Mouse (Mus musculus): ENCODE results near the gene Slc7a6. TPM values are rescaled to one million over a fixed set of nuclear protein-coding genes. Genes with fewer than 3 reads are reported as not detected.

The Slc7a6 gene
- polyA plus RNA-seq, 1 experiment: 8.3 TPM

DNA sequence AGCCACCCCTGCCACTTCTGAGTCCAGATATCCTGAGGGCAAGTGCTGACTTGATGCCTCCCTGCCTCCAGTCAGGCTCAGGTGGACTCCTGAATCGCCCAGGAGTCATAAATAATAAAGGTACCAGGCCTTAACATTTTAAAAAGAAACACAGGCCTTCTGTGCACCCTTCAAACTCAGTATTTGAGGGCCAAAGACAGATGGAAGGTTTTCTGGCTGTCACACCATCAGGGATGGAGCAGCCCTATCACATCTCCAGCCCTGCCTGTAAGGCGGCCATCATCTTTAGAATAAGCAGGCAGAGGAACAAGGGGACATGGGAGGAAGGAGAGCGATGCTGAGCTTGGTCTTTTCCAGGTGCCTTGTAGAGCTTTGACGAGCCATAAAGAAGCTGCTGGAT, 37.6 kb upstream of the Slc7a6 start:
- no peak for TF ChIP-seq CTCF (IDR thresholded peaks at IDR 0.05; ENCODE audit: control insufficient read depth, insufficient read depth, low read length)
- no peak for TF ChIP-seq POLR2A (IDR thresholded peaks at IDR 0.05; ENCODE audit: borderline replicate concordance, control insufficient read depth, low read depth, low read length)
- H3K4me1 ChIP-seq (ENCODE audit: control insufficient read depth, insufficient read depth, low read length): no peaks in the 10 kb centered on the region; the same call in 1 of the 2 replicates
- WGBS: 83% methylated on average over 4 of the region's 4 CpGs
- H3K27ac ChIP-seq (ENCODE audit: control insufficient read depth, insufficient read depth, low read depth, low read length, poor library complexity): no peak overlapping the region
- no peak overlapping the region for H3K4me3 ChIP-seq (replicated peaks; ENCODE audit: control insufficient read depth, low read depth, low read length)

DNA sequence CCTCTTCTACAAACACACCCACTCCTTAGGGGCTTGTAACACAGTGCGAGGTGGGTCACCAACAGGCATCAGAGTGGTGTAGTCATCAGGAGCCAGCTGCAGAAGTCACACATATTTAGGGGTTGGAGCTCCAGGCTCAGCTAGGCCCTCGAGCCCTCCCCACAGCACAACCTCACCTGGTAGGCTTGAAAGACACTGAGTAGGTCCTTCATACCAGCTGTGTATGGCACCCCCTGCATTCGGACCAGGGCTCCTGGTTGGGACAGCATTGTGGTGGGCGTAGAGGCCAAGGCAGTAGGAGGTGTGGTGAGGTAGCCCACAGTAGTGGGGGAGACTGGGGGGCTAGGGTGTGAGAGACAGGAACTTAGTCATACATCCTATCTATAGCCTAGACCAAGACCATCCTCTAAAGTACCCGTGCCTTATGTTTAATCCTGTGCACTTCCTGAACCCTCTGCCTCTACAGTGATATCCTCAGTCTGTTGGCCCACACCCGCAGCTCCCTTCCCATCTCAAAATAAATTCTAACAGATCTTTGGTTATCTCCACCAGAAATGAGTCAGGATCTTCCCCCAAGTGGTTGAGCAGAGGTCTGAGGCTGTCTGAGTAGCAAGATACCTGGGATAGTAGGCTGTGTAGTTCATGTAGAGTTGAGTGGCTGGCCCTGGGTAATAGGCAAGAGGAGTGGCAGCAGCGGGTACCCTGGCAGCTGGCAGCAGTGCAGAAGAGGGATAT, 37.0 kb upstream of the Slc7a6 start:
- no peak for TF ChIP-seq CTCF (IDR thresholded peaks at IDR 0.05; ENCODE audit: control insufficient read depth, insufficient read depth, low read length)
- no peaks in the 10 kb centered on the region; the same call in 1 of the 2 replicates for H3K4me1 ChIP-seq (ENCODE audit: control insufficient read depth, insufficient read depth, low read length)
- H3K27ac ChIP-seq (ENCODE audit: control insufficient read depth, insufficient read depth, low read depth, low read length, poor library complexity): no peak overlapping the region
- no peak overlapping the region for H3K4me3 ChIP-seq (replicated peaks; ENCODE audit: control insufficient read depth, low read depth, low read length)
- WGBS: 60% methylated on average over 7 of the region's 7 CpGs

- no peak overlapping the region for H3K27ac ChIP-seq (ENCODE audit: control insufficient read depth, insufficient read depth, low read depth, low read length, poor library complexity)
- TF ChIP-seq POLR2A (IDR thresholded peaks at IDR 0.05; ENCODE audit: borderline replicate concordance, control insufficient read depth, low read depth, low read length): no peak
- no peak for TF ChIP-seq CTCF (IDR thresholded peaks at IDR 0.05; ENCODE audit: control insufficient read depth, insufficient read depth, low read length)
- 70% methylated on average over 11 of the region's 11 CpGs for whole genome bisulfite sequencing
- no peak overlapping the region for H3K4me3 ChIP-seq (replicated peaks; ENCODE audit: control insufficient read depth, low read depth, low read length)
- H3K4me1 ChIP-seq (ENCODE audit: control insufficient read depth, insufficient read depth, low read length): no peaks in the 10 kb centered on the region; the same call in 1 of the 2 replicates
These were observed 36.3 kb upstream of the Slc7a6 start for GRCm38 (mm10) chr8:106132356-106132755.

DNA sequence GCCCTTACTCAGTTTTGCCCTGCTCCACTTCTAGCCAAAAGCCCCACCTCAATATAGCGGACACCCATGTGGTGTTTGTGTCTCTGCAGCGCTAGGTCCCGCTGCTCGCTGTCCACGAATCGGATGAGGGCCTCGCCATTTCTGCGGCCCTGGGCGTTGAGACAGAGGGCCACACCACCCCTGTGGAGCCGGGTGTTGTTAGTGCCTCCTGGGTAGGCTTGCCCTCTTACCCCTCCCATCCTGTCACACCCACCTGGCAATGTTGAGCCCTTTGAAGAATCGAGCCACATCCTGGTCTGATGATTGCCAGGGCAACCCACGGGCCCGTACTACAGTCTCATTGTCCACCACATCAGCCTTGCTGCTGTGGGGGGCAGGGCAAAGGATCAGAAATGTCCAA, 35.1 kb upstream of the Slc7a6 start:
- 61% methylated on average over 13 of the region's 13 CpGs for WGBS
- H3K4me3 ChIP-seq (replicated peaks; ENCODE audit: control insufficient read depth, low read depth, low read length): no peak overlapping the region
- TF ChIP-seq POLR2A (IDR thresholded peaks at IDR 0.05; ENCODE audit: borderline replicate concordance, control insufficient read depth, low read depth, low read length) (no peak), CTCF (IDR thresholded peaks at IDR 0.05; ENCODE audit: control insufficient read depth, insufficient read depth, low read length) (no peak)
- no peak overlapping the region for H3K27ac ChIP-seq (ENCODE audit: control insufficient read depth, insufficient read depth, low read depth, low read length, poor library complexity)
- H3K4me1 ChIP-seq (ENCODE audit: control insufficient read depth, insufficient read depth, low read length): no peaks in the 10 kb centered on the region; the same call in 1 of the 2 replicates

- no peaks in the 10 kb centered on the region; the same call in 1 of the 2 replicates for H3K4me1 ChIP-seq (ENCODE audit: control insufficient read depth, insufficient read depth, low read length)
- no peak overlapping the region for H3K4me3 ChIP-seq (replicated peaks; ENCODE audit: control insufficient read depth, low read depth, low read length)
- 66% methylated on average over 6 of the region's 6 CpGs for WGBS
- no peak for TF ChIP-seq CTCF (IDR thresholded peaks at IDR 0.05; ENCODE audit: control insufficient read depth, insufficient read depth, low read length)
- TF ChIP-seq POLR2A (IDR thresholded peaks at IDR 0.05; ENCODE audit: borderline replicate concordance, control insufficient read depth, low read depth, low read length): no peak
- H3K27ac ChIP-seq (ENCODE audit: control insufficient read depth, insufficient read depth, low read depth, low read length, poor library complexity): no peak overlapping the region
These were observed 34.7 kb upstream of the Slc7a6 start for GRCm38 (mm10) chr8:106133946-106134345.

- H3K4me1 ChIP-seq (ENCODE audit: control insufficient read depth, insufficient read depth, low read length): no peaks in the 10 kb centered on the region; the same call in 1 of the 2 replicates
- no peak overlapping the region for H3K27ac ChIP-seq (ENCODE audit: control insufficient read depth, insufficient read depth, low read depth, low read length, poor library complexity)
- TF ChIP-seq CTCF (IDR thresholded peaks at IDR 0.05; ENCODE audit: control insufficient read depth, insufficient read depth, low read length): no peak
- TF ChIP-seq POLR2A (IDR thresholded peaks at IDR 0.05; ENCODE audit: borderline replicate concordance, control insufficient read depth, low read depth, low read length): no peak
- WGBS: 42% methylated on average over 14 of the region's 14 CpGs
- H3K4me3 ChIP-seq (replicated peaks; ENCODE audit: control insufficient read depth, low read depth, low read length): no peak overlapping the region
These were observed 33.7 kb upstream of the Slc7a6 start for GRCm38 (mm10) chr8:106134751-106135571.

- WGBS: 14% methylated on average over 19 of the region's 19 CpGs
- Histone ChIP-seq H3K4me1 (ENCODE audit: control insufficient read depth, insufficient read depth, low read length) (no peaks in the 10 kb centered on the region; the same call in 1 of the 2 replicates), H3K4me3 (replicated peaks; ENCODE audit: control insufficient read depth, low read depth, low read length) (no peak overlapping the region), H3K27ac (ENCODE audit: control insufficient read depth, insufficient read depth, low read depth, low read length, poor library complexity) (no peak overlapping the region)
- TF ChIP-seq POLR2A (IDR thresholded peaks at IDR 0.05; ENCODE audit: borderline replicate concordance, control insufficient read depth, low read depth, low read length) (no peak), CTCF (IDR thresholded peaks at IDR 0.05; ENCODE audit: control insufficient read depth, insufficient read depth, low read length) (no peak)
These were observed 33.0 kb upstream of the Slc7a6 start for GRCm38 (mm10) chr8:106135672-106136071.
